Mouse (Mus musculus): ENCODE measurements around the gene Riok2.

DNA sequence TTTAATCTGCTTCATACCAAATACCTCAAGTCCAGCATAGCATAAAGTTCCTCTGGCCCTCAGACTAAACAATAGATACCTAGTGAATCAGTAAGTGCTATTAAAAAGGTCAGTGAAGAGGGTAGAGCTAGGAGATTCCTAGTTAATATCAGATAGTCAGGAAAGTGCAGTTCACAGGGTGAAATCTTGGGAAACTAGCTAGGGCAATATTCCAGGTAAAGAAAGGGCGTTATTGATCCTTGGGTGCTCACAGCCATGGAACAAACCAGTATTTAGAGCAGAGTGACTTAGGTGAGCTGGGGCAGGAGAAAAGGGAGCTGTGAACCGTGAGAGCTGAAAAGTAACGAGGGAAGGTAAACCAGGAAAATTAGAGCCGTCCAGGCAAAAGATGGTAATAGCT, 9.6 kb downstream of the Riok2 start:
- no peak for TF ChIP-seq CTCF (IDR thresholded peaks at IDR 0.05; ENCODE audit: insufficient read depth, low read length)
- TF ChIP-seq POLR2A (IDR thresholded peaks at IDR 0.05; ENCODE audit: borderline replicate concordance, extremely low read depth, low read depth, low read length) = no peak

All from lung, adult 2 months (tissue).